Mouse (Mus musculus): ENCODE measurements around the gene Gm28308. TPM values are rescaled to one million over a fixed set of nuclear protein-coding genes. Genes with fewer than 3 reads are reported as not detected.

The Gm28308 gene
- total RNA-seq, 2 experiments from 2014 or later, result not detected

GRCm38 (mm10) chr6:52246916-52247315 is 33.8 kb upstream of the Gm28308 start:
- no peak for DNase-seq (ENCODE audit: low spot score in 2 of 2)

- no peak for DNase-seq (ENCODE audit: low spot score in 2 of 2)
Observed at GRCm38 (mm10) chr6:52246403-52246803, 33.3 kb upstream of the Gm28308 start.

DNA sequence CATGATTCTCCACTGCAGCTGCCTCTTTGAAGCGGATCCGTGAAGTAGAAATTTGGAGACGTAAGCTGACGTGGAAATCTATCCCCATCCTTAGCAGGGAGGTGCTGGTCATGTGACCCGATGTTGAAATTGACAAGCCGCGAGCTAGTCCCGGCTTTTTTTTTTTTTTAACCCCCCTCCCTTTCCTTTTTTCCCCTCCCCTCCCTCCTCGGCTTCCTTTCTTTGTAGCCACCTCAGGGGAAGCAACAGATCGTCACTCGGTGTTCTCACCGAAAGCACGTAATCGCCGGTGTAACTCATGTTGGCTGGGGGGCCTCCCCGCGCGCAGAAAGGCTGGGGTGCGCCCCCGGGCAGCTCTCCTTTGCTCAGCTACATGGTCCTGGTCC is 32.6 kb upstream of the Gm28308 start, which contains the start of gene Hoxa11:
Gene Hoxa11, minus strand, starts transcription at position 54 of the 386 bp plus-strand sequence.
- no peak for DNase-seq (ENCODE audit: low spot score in 2 of 2)

- no peak for DNase-seq (ENCODE audit: low spot score in 2 of 2)
Observed at GRCm38 (mm10) chr6:52245040-52245756, 32.1 kb upstream of the Gm28308 start.

DNA sequence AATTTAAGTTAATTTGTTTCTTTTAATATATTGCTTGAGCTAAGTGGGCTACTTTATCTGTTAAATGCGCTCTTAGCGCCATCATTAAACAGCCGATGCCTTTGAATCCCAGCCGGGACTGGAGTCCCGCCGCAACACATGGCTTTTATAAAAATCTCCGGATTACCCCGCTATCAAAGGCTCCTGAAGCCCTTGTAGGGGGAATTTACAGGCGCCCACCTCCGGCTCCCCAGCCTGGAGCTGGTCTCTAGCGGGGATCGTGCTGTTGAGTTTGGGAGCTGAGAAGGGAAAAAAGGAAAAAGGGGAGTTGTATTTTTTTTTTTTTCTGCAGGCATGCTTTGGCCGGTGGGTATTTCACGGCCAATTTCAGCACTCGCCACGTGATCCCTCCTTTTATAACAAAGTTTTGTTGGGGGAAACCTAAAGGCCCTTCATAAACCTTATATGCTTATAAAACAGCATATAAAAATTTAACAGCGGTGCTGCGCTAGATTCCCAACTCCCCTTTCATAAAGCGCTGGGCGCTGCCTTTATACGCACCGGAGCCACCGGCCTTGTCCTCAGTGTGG is 31.4 kb upstream of the Gm28308 start:
- DNase-seq (ENCODE audit: low spot score in 2 of 2), result no peak

DNA sequence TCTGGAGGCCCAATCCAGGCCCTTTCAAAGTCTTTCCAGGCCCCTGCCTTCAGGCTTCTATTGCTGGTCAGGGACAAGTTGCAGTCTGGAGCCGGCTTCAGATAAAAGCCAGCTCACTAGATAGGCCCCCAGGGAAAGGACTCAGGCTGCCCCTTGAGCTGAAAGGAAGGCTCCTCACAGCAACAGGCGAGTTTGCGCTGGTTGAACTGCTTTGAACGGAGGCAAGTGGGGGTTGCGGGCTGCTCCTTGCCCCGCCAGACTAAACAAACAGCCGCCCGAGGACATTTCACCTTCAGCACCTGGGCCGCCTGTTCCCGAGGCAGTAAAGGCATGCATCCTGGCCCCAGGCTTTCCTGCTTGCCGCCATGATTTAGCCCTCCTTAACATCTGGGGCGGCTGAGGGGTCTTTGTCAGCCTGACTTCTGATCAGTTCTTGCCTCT is 30.6 kb upstream of the Gm28308 start:
- no peak for DNase-seq (ENCODE audit: low spot score in 2 of 2)

GRCm38 (mm10) chr6:52242801-52243332 is 29.7 kb upstream of the Gm28308 start:
- no peak for DNase-seq (ENCODE audit: low spot score in 2 of 2)

DNA sequence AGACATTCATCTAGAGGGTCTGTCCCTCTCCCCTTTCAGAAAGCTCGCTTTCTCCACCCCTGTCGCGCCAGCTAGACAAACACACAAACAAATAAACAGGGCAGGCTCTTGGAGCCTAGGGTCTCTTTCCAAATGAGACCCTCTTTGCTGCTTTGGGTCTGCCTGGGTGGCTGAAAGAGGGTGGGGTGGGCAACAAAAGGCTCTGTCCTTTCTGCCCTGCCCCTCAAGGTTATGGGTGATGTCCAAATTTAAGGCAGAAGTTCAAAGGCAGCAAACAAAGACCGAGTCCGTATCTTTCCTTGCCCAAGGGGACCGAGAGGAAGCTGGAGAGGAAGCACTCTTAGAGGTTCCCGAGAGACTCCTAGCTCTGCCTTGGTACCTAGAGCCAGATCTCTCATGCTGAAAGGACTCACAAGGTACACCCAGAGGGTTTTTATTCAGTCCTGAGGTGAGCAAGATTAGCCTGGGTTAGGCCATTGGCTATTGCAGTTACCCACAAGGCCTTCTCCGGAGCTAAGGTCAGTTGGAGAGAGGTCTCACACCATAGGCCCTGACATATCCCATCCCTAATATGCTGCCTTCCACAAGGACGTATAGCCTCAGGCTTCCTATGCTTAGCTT is 28.0 kb upstream of the Gm28308 start:
- DNase-seq (ENCODE audit: low spot score in 2 of 2), result no peak

DNA sequence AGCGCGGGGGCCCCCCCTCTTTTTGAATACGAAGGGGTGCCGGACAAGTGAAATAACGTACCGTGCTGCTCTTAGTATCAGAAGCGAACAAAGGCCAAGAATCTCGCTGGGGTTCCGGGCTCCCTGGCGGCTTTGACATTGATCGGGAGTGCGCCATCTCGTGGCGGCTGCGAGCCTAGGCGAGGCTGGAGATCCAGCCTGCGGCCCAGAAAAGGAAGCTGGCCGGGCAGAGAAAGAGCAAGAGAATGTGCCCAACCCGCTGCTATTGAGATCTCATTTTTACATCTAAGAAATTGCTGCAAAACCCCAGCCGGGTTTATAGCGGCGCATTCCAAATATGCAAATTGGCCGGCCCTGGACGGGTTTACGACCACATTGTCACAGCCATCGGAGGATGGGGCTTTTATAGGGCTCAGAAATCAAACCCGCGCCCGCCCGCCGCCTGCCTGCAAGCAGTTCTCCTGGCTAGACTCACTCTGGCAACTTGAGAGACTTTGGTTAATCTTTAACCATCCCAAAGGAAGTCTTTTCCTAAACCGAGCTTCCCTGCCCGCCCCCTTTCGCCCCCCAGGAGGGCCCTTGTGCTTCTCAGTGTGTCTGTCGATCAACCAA is 27.4 kb upstream of the Gm28308 start, which contains the start of gene Hoxa10:
Gene Hoxa10, minus strand, starts transcription at position 466 of the 612 bp plus-strand sequence.
- DNase-seq (ENCODE audit: low spot score in 2 of 2), result peak in 1 of 2 experiments; percentile 60

GRCm38 (mm10) chr6:52239625-52240388 is 26.7 kb upstream of the Gm28308 start:
- DNase-seq (ENCODE audit: low spot score in 2 of 2), result no peak

DNA sequence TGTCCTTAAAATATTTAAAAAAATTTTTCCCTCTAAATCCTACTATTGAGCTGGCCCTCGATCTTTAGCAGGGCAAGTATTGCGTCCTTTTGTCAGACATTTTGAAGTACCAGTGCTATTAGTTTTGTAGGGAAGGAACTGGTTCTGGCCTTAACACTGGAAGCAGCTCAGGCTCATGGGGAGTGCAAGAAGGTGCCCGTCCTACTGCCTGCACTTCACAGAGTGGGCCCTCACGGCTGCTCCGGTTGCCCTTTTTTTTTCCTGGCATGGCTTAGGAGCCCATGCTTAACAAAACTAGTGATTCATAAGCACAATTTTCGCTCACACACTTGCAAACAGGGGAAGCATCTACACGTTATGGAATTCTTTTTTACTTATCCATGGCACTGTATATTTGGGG is 25.8 kb upstream of the Gm28308 start:
- DNase-seq (ENCODE audit: low spot score in 2 of 2), result no peak

- DNase-seq (ENCODE audit: low spot score in 2 of 2), result no peak
Observed at GRCm38 (mm10) chr6:52238155-52238545, 25.0 kb upstream of the Gm28308 start.

GRCm38 (mm10) chr6:52237346-52238154 is 24.4 kb upstream of the Gm28308 start:
- no peak for DNase-seq (ENCODE audit: low spot score in 2 of 2)

DNA sequence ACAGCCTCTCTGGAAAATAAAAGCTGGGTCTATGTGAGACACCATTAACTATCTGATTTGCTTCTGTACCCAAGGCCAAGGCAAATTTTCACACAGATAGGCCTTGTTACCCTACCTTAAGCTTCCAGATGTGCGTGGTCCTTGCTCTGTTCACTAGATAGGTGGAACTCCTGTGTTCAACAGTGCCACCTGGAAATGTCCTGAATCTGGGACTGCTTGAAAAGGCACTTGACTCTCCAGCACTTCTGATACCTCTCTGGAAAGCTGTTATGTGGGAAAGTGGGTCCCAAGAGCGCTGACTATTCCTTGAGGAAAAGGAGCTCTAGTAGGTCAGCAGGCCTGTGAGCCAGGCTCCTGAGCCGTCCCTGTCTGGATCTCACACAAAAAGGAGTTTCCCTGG is 23.7 kb upstream of the Gm28308 start:
- no peak for DNase-seq (ENCODE audit: low spot score in 2 of 2)

DNA sequence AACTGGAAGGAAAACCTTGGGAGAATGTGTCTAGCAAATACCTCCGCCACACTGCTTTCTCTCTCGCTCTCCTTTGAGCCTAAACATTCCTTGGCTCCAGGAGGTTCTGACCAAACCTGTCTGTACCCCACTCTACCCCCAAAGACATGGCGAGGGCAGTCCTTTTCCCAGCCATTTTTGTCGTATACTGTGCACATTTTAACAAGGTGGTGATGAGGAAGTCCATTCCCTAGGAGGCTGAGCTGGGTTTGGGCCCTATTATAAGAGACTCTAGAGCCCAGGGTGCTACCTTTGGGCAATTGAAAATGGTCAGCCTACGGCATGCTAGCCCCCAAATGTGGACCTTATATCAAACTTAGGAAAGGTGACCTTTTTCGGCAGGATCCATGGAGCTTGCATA is 22.7 kb upstream of the Gm28308 start:
- no peak for DNase-seq (ENCODE audit: low spot score in 2 of 2)

- DNase-seq (ENCODE audit: low spot score in 2 of 2), result no peak
Observed at GRCm38 (mm10) chr6:52235267-52235666, 22.1 kb upstream of the Gm28308 start.

- DNase-seq (ENCODE audit: low spot score in 2 of 2), result no peak
Observed at GRCm38 (mm10) chr6:52234428-52235140, 21.4 kb upstream of the Gm28308 start.

GRCm38 (mm10) chr6:52233546-52234427 is 20.6 kb upstream of the Gm28308 start:
- DNase-seq (ENCODE audit: low spot score in 2 of 2), result no peak
